Mouse (Mus musculus): ENCODE measurements around the gene Ghrh. TPM values are rescaled to one million over a fixed set of nuclear protein-coding genes. Genes with fewer than 3 reads are reported as not detected.

The Ghrh gene
- polyA plus RNA-seq, 1 experiment = not detected

DNA sequence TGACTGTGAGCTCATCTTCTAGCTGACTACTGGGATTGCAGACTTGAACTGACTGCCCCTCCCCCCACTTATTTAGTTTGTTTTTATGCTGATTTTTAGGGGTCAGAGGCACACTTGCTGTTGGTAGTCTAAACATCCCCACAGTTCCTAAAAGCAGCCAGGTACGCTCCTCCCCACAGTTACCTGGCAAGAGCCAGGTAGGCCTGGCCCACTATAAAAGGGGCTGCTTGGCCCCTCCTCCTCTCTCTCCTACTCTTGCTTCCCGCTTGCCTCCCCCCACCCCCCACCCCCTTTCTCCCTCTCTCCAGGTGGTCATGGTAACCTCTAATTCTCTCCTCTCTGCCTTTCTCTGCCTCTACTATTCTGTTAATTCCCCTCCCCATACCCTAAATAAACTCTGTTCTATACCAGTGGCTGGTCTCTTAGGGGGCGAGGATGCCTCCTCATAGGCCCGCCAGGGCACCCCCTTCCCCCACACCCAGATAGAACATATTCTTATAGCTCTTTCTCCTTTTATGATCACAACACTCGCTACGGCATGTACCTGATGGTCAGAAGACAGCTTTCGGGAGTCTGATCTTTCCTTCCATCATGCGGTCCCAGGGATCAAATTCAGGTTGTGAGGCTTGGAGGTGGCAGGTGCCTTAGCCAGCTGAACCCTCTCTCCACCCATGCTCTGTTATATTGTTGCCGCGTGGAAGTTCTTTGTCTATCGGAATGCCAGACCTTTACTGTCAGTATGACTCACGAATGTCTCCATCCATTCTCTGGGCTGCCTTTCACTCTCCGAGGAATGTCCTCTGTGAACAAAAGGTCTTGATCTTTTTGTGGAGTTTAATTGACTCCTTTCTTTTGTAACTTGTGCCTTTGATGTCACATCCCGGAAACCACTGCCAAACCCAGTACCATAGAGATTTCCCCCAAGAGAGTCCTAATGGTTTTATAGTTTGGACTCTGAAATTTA, 28.8 kb upstream of the Ghrh start:
- H3K79me2 ChIP-seq (ENCODE audit: control insufficient read depth, insufficient read depth) = peaks cover 94% of the 10 kb centered on the region
- TF ChIP-seq USF1 (IDR thresholded peaks at IDR 0.05; ENCODE audit: low read depth) = no peak
- TF ChIP-seq MAX (IDR thresholded peaks at IDR 0.05) = peak; percentile 20
- no peaks in the 10 kb centered on the region for H3K27me3 ChIP-seq (ENCODE audit: control insufficient read depth, insufficient read depth, insufficient read length)
- H3ac ChIP-seq (ENCODE audit: control insufficient read depth, insufficient read length, low read depth) = peak overlapping the region; percentile 1
- H3K79me3 ChIP-seq (ENCODE audit: low read depth) = peaks cover 59% of the 10 kb centered on the region
- peaks cover 53% of the 10 kb centered on the region for H3K36me3 ChIP-seq (ENCODE audit: control insufficient read depth, insufficient read depth)
- H3K4me3 ChIP-seq (ENCODE audit: insufficient read depth, poor library complexity, severe bottlenecking) = no peak overlapping the region

- Histone ChIP-seq H3K79me2 (ENCODE audit: control insufficient read depth, insufficient read depth) (peaks cover 99% of the 10 kb centered on the region), H3K4me3 (ENCODE audit: insufficient read depth, poor library complexity, severe bottlenecking) (no peak overlapping the region), H3K36me3 (ENCODE audit: control insufficient read depth, insufficient read depth) (peaks cover 53% of the 10 kb centered on the region), H3K27me3 (ENCODE audit: control insufficient read depth, insufficient read depth, insufficient read length) (no peaks in the 10 kb centered on the region), H3K79me3 (ENCODE audit: low read depth) (peaks cover 68% of the 10 kb centered on the region), H3ac (ENCODE audit: control insufficient read depth, insufficient read length, low read depth) (no peak overlapping the region)
- TF ChIP-seq MYOG (IDR thresholded peaks at IDR 0.05; ENCODE audit: control insufficient read depth, extremely low read depth, insufficient read length) = no peak
- no peak for TF ChIP-seq CTCF (IDR thresholded peaks at IDR 0.05; ENCODE audit: control insufficient read depth, insufficient read depth, insufficient read length)
- TF ChIP-seq USF1 (IDR thresholded peaks at IDR 0.05; ENCODE audit: low read depth) = no peak
- no peak for TF ChIP-seq MAX (IDR thresholded peaks at IDR 0.05)
- no peak for TF ChIP-seq CEBPB (IDR thresholded peaks at IDR 0.05; ENCODE audit: low read depth)
- no peak for TF ChIP-seq FOSL1 (IDR thresholded peaks at IDR 0.05; ENCODE audit: insufficient read depth, low read length, poor library complexity, severe bottlenecking)
- TF ChIP-seq MYOD1 (IDR thresholded peaks at IDR 0.05; ENCODE audit: control insufficient read depth, insufficient read length, low read depth) = no peak
Measured at GRCm38 (mm10) chr2:157375051-157375450, 27.7 kb upstream of the Ghrh start.

- Histone ChIP-seq H3K36me3 (ENCODE audit: control insufficient read depth, insufficient read depth) (peaks cover 48% of the 10 kb centered on the region), H3K79me2 (ENCODE audit: control insufficient read depth, insufficient read depth) (peaks cover 99% of the 10 kb centered on the region), H3K4me3 (ENCODE audit: insufficient read depth, poor library complexity, severe bottlenecking) (no peak overlapping the region), H3ac (ENCODE audit: control insufficient read depth, insufficient read length, low read depth) (no peak overlapping the region), H3K79me3 (ENCODE audit: low read depth) (peaks cover 78% of the 10 kb centered on the region), H3K27me3 (ENCODE audit: control insufficient read depth, insufficient read depth, insufficient read length) (no peaks in the 10 kb centered on the region)
- TF ChIP-seq MYOD1 (IDR thresholded peaks at IDR 0.05; ENCODE audit: control insufficient read depth, insufficient read length, low read depth) (no peak), USF1 (IDR thresholded peaks at IDR 0.05; ENCODE audit: low read depth) (no peak), CEBPB (IDR thresholded peaks at IDR 0.05; ENCODE audit: low read depth) (no peak), MYOG (IDR thresholded peaks at IDR 0.05; ENCODE audit: control insufficient read depth, extremely low read depth, insufficient read length) (no peak)
Measured at GRCm38 (mm10) chr2:157373681-157374080, 26.4 kb upstream of the Ghrh start.

- no peaks in the 10 kb centered on the region for H3K27me3 ChIP-seq (ENCODE audit: control insufficient read depth, insufficient read depth, insufficient read length)
- peaks cover 45% of the 10 kb centered on the region for H3K36me3 ChIP-seq (ENCODE audit: control insufficient read depth, insufficient read depth)
- no peak for TF ChIP-seq CTCF (IDR thresholded peaks at IDR 0.05; ENCODE audit: control insufficient read depth, insufficient read depth, insufficient read length)
- TF ChIP-seq MYOD1 (IDR thresholded peaks at IDR 0.05; ENCODE audit: control insufficient read depth, insufficient read length, low read depth) = no peak
- TF ChIP-seq FOSL1 (IDR thresholded peaks at IDR 0.05; ENCODE audit: insufficient read depth, low read length, poor library complexity, severe bottlenecking) = no peak
- no peak for TF ChIP-seq USF1 (IDR thresholded peaks at IDR 0.05; ENCODE audit: low read depth)
- no peak for TF ChIP-seq CEBPB (IDR thresholded peaks at IDR 0.05; ENCODE audit: low read depth)
- peaks cover 75% of the 10 kb centered on the region for H3K79me3 ChIP-seq (ENCODE audit: low read depth)
- no peak overlapping the region for H3ac ChIP-seq (ENCODE audit: control insufficient read depth, insufficient read length, low read depth)
- H3K79me2 ChIP-seq (ENCODE audit: control insufficient read depth, insufficient read depth) = peaks cover 94% of the 10 kb centered on the region
- H3K4me3 ChIP-seq (ENCODE audit: insufficient read depth, poor library complexity, severe bottlenecking) = no peak overlapping the region
Measured at GRCm38 (mm10) chr2:157371696-157372095, 24.4 kb upstream of the Ghrh start.

GRCm38 (mm10) chr2:157367991-157368390, 20.7 kb upstream of the Ghrh start:
- Histone ChIP-seq H3K27me3 (ENCODE audit: control insufficient read depth, insufficient read depth, insufficient read length) (no peaks in the 10 kb centered on the region), H3K4me3 (ENCODE audit: insufficient read depth, poor library complexity, severe bottlenecking) (peak overlapping the region; percentile 81), H3ac (ENCODE audit: control insufficient read depth, insufficient read length, low read depth) (peak overlapping the region; percentile 95), H3K79me3 (ENCODE audit: low read depth) (peaks cover 52% of the 10 kb centered on the region), H3K79me2 (ENCODE audit: control insufficient read depth, insufficient read depth) (peaks cover 59% of the 10 kb centered on the region), H3K36me3 (ENCODE audit: control insufficient read depth, insufficient read depth) (peaks cover 30% of the 10 kb centered on the region)
- TF ChIP-seq FOSL1 (IDR thresholded peaks at IDR 0.05; ENCODE audit: insufficient read depth, low read length, poor library complexity, severe bottlenecking) = no peak
- peak; percentile 25 for TF ChIP-seq MYOD1 (IDR thresholded peaks at IDR 0.05; ENCODE audit: control insufficient read depth, insufficient read length, low read depth)

DNA sequence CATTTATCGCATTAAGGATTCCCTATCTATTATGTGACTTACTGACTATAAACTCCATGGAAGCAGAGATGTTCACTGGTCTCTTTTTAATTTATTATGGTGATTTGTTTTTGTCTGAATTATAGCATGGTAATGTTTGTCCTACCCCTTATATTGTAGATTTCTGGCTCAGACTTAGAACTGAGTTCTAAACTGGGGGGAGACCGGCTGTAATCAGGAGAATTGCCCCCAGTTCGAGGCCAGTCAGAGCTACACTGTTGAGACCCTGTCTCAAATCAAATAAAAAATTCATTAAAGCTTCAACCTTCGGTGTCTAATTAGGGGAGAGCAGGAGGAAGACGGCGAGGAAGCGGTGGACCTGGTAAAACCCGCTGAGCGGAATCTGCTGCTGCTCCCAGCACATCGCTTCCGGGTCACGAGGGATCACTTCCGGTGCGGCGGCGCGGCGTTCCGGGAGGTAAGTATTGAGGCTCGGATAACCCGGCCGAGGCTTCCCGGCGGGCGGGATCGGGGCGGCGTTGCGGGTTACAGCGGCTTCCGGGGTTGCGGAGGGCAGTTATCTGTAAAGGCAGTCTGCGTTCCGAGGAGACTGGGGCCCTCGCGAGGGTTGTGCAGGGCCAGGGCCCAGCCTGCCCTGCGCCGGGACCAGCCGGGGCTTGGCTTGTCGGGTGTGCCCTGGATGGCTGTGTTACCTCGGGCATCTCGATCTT, 20.0 kb upstream of the Ghrh start, which contains the start of gene Manbal:
TSS of gene Manbal (plus strand) at position 411 of the 710 bp plus-strand sequence.
- Histone ChIP-seq H3ac (ENCODE audit: control insufficient read depth, insufficient read length, low read depth) (peak within 1 kb of the TSS; percentile 95), H3K27me3 (ENCODE audit: control insufficient read depth, insufficient read depth, insufficient read length) (no peaks in the 10 kb centered on the region), H3K79me3 (ENCODE audit: low read depth) (peaks cover 45% of the 10 kb centered on the region), H3K79me2 (ENCODE audit: control insufficient read depth, insufficient read depth) (peaks cover 52% of the 10 kb centered on the region), H3K36me3 (ENCODE audit: control insufficient read depth, insufficient read depth) (peaks cover 24% of the 10 kb centered on the region), H3K4me3 (ENCODE audit: insufficient read depth, poor library complexity, severe bottlenecking) (peak within 1 kb of the TSS; percentile 81)
- peak; percentile 82 for TF ChIP-seq MAX (IDR thresholded peaks at IDR 0.05)
- TF ChIP-seq FOSL1 (IDR thresholded peaks at IDR 0.05; ENCODE audit: insufficient read depth, low read length, poor library complexity, severe bottlenecking) = no peak

Measured in C2C12 (cell line).